Mouse (Mus musculus) cerebellum, adult 9-10 months (tissue): ENCODE measurements around the gene Ptpn18.
A peak's percentile ranks its signal among the peaks of the same experiment; 100 is the strongest.

Source experiments
- DNase-seq: peaks from one replicate; pipeline ENCODE4 v3.0.0; 2022

The Ptpn18 gene

GRCm38 (mm10) chr1:34459284-34460060, at the start of gene Ptpn18:
Gene Ptpn18, plus strand, starts transcription at chr1:34459762.
- peak; percentile 95 for DNase-seq

GRCm38 (mm10) chr1:34428466-34428865, 31.1 kb upstream of the Ptpn18 start:
- no peak for DNase-seq

GRCm38 (mm10) chr1:34429281-34429680, 30.3 kb upstream of the Ptpn18 start:
- no peak for DNase-seq

- DNase-seq: no peak
Observed at GRCm38 (mm10) chr1:34430981-34431380, 28.6 kb upstream of the Ptpn18 start.

- no peak for DNase-seq
Observed at GRCm38 (mm10) chr1:34431431-34431830, 28.1 kb upstream of the Ptpn18 start.

- DNase-seq: peak; percentile 65
Observed at GRCm38 (mm10) chr1:34432411-34432775, 27.2 kb upstream of the Ptpn18 start.

GRCm38 (mm10) chr1:34432776-34433481, 26.6 kb upstream of the Ptpn18 start:
- DNase-seq: peak; percentile 48

- peak; percentile 58 for DNase-seq
Observed at GRCm38 (mm10) chr1:34433891-34434521, 25.6 kb upstream of the Ptpn18 start.

GRCm38 (mm10) chr1:34434660-34435160, 24.9 kb upstream of the Ptpn18 start:
- DNase-seq: peak; percentile 97

GRCm38 (mm10) chr1:34435371-34436120, 24.0 kb upstream of the Ptpn18 start:
- DNase-seq: peak; percentile 48

- no peak for DNase-seq
Observed at GRCm38 (mm10) chr1:34436374-34436773, 23.2 kb upstream of the Ptpn18 start.

- DNase-seq: peak; percentile 37
Observed at GRCm38 (mm10) chr1:34437366-34437765, 22.2 kb upstream of the Ptpn18 start.

- peak; percentile 61 for DNase-seq
Observed at GRCm38 (mm10) chr1:34438381-34439051, 21.0 kb upstream of the Ptpn18 start.

GRCm38 (mm10) chr1:34439215-34439960, 20.2 kb upstream of the Ptpn18 start, which contains the start of the genes Ccdc115 and Imp4:
Gene Ccdc115, minus strand, starts transcription at chr1:34439672.
Gene Imp4, plus strand, starts transcription at chr1:34439851.
- DNase-seq: peak; percentile 98

GRCm38 (mm10) chr1:34439961-34440630, 19.5 kb upstream of the Ptpn18 start:
- DNase-seq: no peak

- DNase-seq: no peak
Observed at GRCm38 (mm10) chr1:34443124-34443523, 16.4 kb upstream of the Ptpn18 start.

GRCm38 (mm10) chr1:34458431-34458830, 1.1 kb upstream of the Ptpn18 start:
- no peak for DNase-seq

- no peak for DNase-seq
Observed at GRCm38 (mm10) chr1:34460061-34460441, 489 bp downstream of the Ptpn18 start.

- peak; percentile 52 for DNase-seq
Observed at GRCm38 (mm10) chr1:34462766-34463165, 3.2 kb downstream of the Ptpn18 start.

GRCm38 (mm10) chr1:34464310-34464817, 4.8 kb downstream of the Ptpn18 start:
- no peak for DNase-seq

GRCm38 (mm10) chr1:34465445-34465844, 5.9 kb downstream of the Ptpn18 start:
- DNase-seq: no peak
